Mouse (Mus musculus) thymus, adult 2 months (tissue): ENCODE results near the gene Tnfsf15.

ENCODE experiments used
- CTCF ChIP-seq: fragments of 200-500 bp; IDR thresholded peaks from 2 replicates; pipeline ENCODE4 v1.5.1; 2012; ENCODE audit warnings: mild to moderate bottlenecking, control low read depth, low read length, moderate library complexity, borderline replicate concordance; ENCODE audit not compliant: control insufficient read depth, poor library complexity, insufficient read depth; ENCODE audit errors: extremely low read depth
- POLR2A ChIP-seq: fragments of 200-500 bp; IDR thresholded peaks from 2 replicates; pipeline ENCODE4 v1.6.1; 2012; ENCODE audit warnings: mild to moderate bottlenecking, low read length, control low read depth, moderate library complexity; ENCODE audit not compliant: control insufficient read depth, poor library complexity, insufficient read depth; ENCODE audit errors: extremely low read depth

GRCm38 (mm10) chr4:63782970-63783613, 38.2 kb upstream of the Tnfsf15 start:
- TF ChIP-seq CTCF (no peak), POLR2A (no peak)
